Mouse (Mus musculus) ES-Bruce4 (cell line): ENCODE data around the gene Bcar1.

Experiments used
- CTCF ChIP-seq: IDR thresholded peaks from one replicate; pipeline ENCODE4 v1.8.1; 2011; ENCODE audit warnings: low read depth, low read length
- EP300 ChIP-seq: IDR thresholded peaks from 2 replicates; pipeline ENCODE4 v1.6.1; 2011; ENCODE audit warnings: low read depth, low read length; ENCODE audit not compliant: insufficient read depth
- POLR2A ChIP-seq: IDR thresholded peaks from one replicate; pipeline ENCODE4 v1.8.1; 2011; ENCODE audit warnings: low read length; ENCODE audit not compliant: insufficient read depth

DNA sequence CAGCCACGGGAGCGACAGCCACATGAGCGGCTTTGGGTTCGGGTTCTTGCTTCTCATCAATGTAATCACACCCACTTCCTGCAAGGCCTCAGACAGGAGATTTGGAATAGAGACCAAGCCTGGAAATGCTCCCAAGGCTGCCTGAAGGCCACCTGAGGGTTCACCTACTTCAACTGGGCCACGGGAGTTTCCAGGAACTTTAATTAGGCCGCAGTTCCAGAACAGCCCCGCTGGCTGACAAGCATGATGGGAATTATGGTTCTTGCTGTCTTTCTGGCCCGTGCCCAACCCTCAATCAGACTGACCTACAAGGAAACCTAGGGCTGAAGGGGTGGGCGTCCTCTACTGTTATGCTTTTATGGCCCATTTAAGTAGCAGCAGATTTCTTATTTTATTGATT is 28.5 kb upstream of the Bcar1 start:
- no peak for TF ChIP-seq CTCF
- no peak for TF ChIP-seq POLR2A
- TF ChIP-seq EP300 = no peak
